Mouse (Mus musculus): ENCODE data around the gene Numbl.

GRCm38 (mm10) chr7:27228865-27229264 is 29.4 kb upstream of the Numbl start:
- TF ChIP-seq CTCF (IDR thresholded peaks at IDR 0.05; ENCODE audit: low read depth), result no peak
- TF ChIP-seq EP300 (IDR thresholded peaks at IDR 0.05; ENCODE audit: low read depth), result no peak

All from heart, postnatal 0 days (tissue).